Mouse (Mus musculus) embryonic facial prominence, embryonic 10.5 days (tissue): Measurements from ENCODE around the gene Hist1h4h. TPM values are rescaled to one million over a fixed set of nuclear protein-coding genes. Genes with fewer than 3 reads are reported as not detected.

Experiments
- microRNA-seq: library from miRNA; unstranded; fragments of <30 nt; microRNA quantifications from one replicate; pipeline ENCODE4, GENCODE M21; 2017
- polyA plus RNA-seq: library from polyadenylated mRNA; unstranded; fragments of >200 nt; fragmentation: Nextera tagmentation; extraction: Ambion mirVana; gene quantifications from 2 replicates; pipeline ENCODE4 v1.2.1, GENCODE M21; 2016

Hist1h4h gene
- polyA plus RNA-seq, 1 experiment from 2014 or later, result 2.7 TPM

Small RNA genes lying within 50 kb of the gene (microRNA-seq; reads per million reads assigned to microRNA genes)
- gene Gm44297 (not detected), gene Gm44359 (not detected), gene Gm44394 (not detected), gene n-TStga1 (1.8 reads per million)

Other genes with a start within 250 kb of the Hist1h4h start
- gene Zfp322a, start 161.8 kb upstream of the Hist1h4h start, polyA plus RNA-seq, result 59.9 and 60.6 TPM in 2 replicates
- gene Abt1, start 107.2 kb upstream of the Hist1h4h start, polyA plus RNA-seq, result 15.0 and 15.6 TPM in 2 replicates
- 0.12 and 0.16 TPM in 2 replicates for gene Btn1a1, start 65.1 kb upstream of the Hist1h4h start, polyA plus RNA-seq
- 0.99 and 1.2 TPM in 2 replicates for gene Btn2a2, start 42.2 kb upstream of the Hist1h4h start, polyA plus RNA-seq
- gene Hist1h2af, start 2.9 kb downstream of the Hist1h4h start, polyA plus RNA-seq, result 4.8 and 5.5 TPM in 2 replicates
- gene Hist1h3g, start 4.4 kb downstream of the Hist1h4h start, polyA plus RNA-seq, result 6.5 and 7.7 TPM in 2 replicates
- gene Hist1h2bh, start 12.3 kb downstream of the Hist1h4h start, polyA plus RNA-seq, result 1.1 TPM in 2 replicates
- gene Hist1h3f, start 13.0 kb downstream of the Hist1h4h start, polyA plus RNA-seq, result 0.97 and 1.2 TPM in 2 replicates
- gene Hist1h4f, start 20.6 kb downstream of the Hist1h4h start, polyA plus RNA-seq, result 1.00 and 1.2 TPM in 2 replicates
- gene Hist1h1d, start 22.2 kb downstream of the Hist1h4h start, polyA plus RNA-seq, result 0.58 and 0.60 TPM in 2 replicates
- gene Hist1h3e, start 31.3 kb downstream of the Hist1h4h start, polyA plus RNA-seq, result 5.8 and 6.8 TPM in 2 replicates
- gene Hist1h2ae, start 40.2 kb downstream of the Hist1h4h start, polyA plus RNA-seq, result 96.8 and 97.7 TPM in 2 replicates
- gene Hist1h2bg, start 40.3 kb downstream of the Hist1h4h start, polyA plus RNA-seq, result 7.0 and 9.8 TPM in 2 replicates
- gene Hist1h2bf, start 43.1 kb downstream of the Hist1h4h start, polyA plus RNA-seq, result 4.0 and 4.8 TPM in 2 replicates
- 0.97 and 3.8 TPM in 2 replicates for gene Hist1h2ad, start 43.3 kb downstream of the Hist1h4h start, polyA plus RNA-seq
- 9.3 and 10.5 TPM in 2 replicates for gene Hist1h3d, start 44.7 kb downstream of the Hist1h4h start, polyA plus RNA-seq
- 97.2 and 97.7 TPM in 2 replicates for gene Hist1h4d, start 50.5 kb downstream of the Hist1h4h start, polyA plus RNA-seq
- 3.1 and 4.0 TPM in 2 replicates for gene Hist1h2be, start 90.1 kb downstream of the Hist1h4h start, polyA plus RNA-seq
- gene Hist1h1e, start 91.5 kb downstream of the Hist1h4h start, polyA plus RNA-seq, result 18.4 and 19.5 TPM in 2 replicates
- gene Hist1h2ac, start 152.9 kb downstream of the Hist1h4h start, polyA plus RNA-seq, result 0.91 and 1.3 TPM in 2 replicates
- gene Hist1h2bc, start 153.1 kb downstream of the Hist1h4h start, polyA plus RNA-seq, result 19.0 and 20.3 TPM in 2 replicates
- gene Hist1h1t, start 164.8 kb downstream of the Hist1h4h start, polyA plus RNA-seq, result 0.28 TPM in 1 of 2 replicates, not detected in the other
- 6.6 and 6.8 TPM in 2 replicates for gene Hist1h4c, start 167.4 kb downstream of the Hist1h4h start, polyA plus RNA-seq
- 1.5 and 2.0 TPM in 2 replicates for gene Hfe, start 179.8 kb downstream of the Hist1h4h start, polyA plus RNA-seq
- gene Hist1h1c, start 207.8 kb downstream of the Hist1h4h start, polyA plus RNA-seq, result 9.1 and 9.2 TPM in 2 replicates
- gene Hist1h3c, start 214.6 kb downstream of the Hist1h4h start, polyA plus RNA-seq, result 8.6 and 10.0 TPM in 2 replicates
- gene Hist1h2bb, start 215.7 kb downstream of the Hist1h4h start, polyA plus RNA-seq, result 1.9 and 2.9 TPM in 2 replicates
- 39.1 and 43.8 TPM in 2 replicates for gene Hist1h2ab, start 220.1 kb downstream of the Hist1h4h start, polyA plus RNA-seq
- 9.5 and 10.3 TPM in 2 replicates for gene Hist1h3b, start 221.2 kb downstream of the Hist1h4h start, polyA plus RNA-seq
- 2.8 and 7.1 TPM in 2 replicates for gene Hist1h4b, start 226.0 kb downstream of the Hist1h4h start, polyA plus RNA-seq
- 0.54 and 0.65 TPM in 2 replicates for gene Hist1h4a, start 230.2 kb downstream of the Hist1h4h start, polyA plus RNA-seq
- gene Hist1h3a, start 231.3 kb downstream of the Hist1h4h start, polyA plus RNA-seq, result 4.7 and 5.0 TPM in 2 replicates
- gene Hist1h1a, start 232.6 kb downstream of the Hist1h4h start, polyA plus RNA-seq, result 2.7 and 4.0 TPM in 2 replicates
- gene Trim38, start 238.9 kb downstream of the Hist1h4h start, polyA plus RNA-seq, result 0.26 TPM in 1 of 2 replicates, not detected in the other